Mouse (Mus musculus): Measurements from ENCODE around the gene Morf4l1. TPM values are rescaled to one million over a fixed set of nuclear protein-coding genes. Genes with fewer than 3 reads are reported as not detected.
"Not testable (repeated sequence)": the region's sequence is repeated elsewhere in the genome, so short reads cannot be mapped to it uniquely, and the experiment has no call there.

Gene Morf4l1
- polyA plus RNA-seq, 1 experiment from 2014 or later = 179 TPM

DNA sequence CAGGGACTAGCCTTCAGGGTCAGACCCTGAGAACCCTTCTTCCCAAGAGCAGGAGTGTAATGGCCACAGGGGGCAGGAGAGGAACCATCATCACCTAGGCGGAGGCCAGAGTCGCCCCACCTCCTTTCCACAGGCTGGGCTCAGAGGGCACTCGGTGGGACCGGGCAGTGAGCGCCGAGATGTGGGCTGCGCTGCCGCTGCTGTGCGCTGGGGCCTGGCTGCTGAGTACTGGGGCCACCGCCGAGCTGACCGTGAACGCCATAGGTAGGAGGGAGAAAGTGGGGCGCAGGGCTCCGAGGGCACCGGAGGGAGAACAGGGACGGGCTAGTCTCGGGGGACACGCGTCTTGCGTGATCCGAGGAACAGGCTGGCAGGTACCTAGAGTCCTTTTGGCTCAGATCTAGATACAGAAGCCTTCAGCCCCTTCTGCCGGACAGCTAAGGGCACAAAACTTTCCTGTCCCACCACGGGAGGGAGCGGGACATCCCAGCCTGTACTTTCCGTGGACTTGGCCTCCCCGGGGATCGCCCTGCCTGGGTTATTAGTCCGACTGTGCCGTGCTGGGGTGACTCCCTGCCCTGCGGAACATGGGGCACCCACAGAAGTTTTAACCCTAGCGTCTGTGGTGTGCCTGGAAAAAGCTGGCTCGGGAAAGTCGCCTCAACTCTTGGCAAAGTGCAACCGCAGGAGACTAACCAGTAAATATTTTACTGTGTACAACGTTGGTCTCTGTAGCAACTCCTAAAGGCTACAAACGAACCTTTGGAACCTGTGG lies 60.0 kb downstream of the Morf4l1 start:
- Histone ChIP-seq H3K9me3 (replicated peaks) (no peaks in the 10 kb centered on the region), H3K4me3 (peak overlapping the region; percentile 40), H3K4me1 (no peaks in the 10 kb centered on the region), H3K9ac (peak overlapping the region; percentile 24), H3K4me2 (peak overlapping the region; percentile 62), H3K27me3 (replicated peaks) (peaks cover 25% of the 10 kb centered on the region), H3K36me3 (no peaks in the 10 kb centered on the region), H3K27ac (peak overlapping the region; percentile 28; the same call in 1 of the 2 replicates)
- under 1% methylated on average over 37 of the region's 37 CpGs for WGBS (ENCODE audit: insufficient replicate concordance)
- ATAC-seq = peak; percentile 79

DNA sequence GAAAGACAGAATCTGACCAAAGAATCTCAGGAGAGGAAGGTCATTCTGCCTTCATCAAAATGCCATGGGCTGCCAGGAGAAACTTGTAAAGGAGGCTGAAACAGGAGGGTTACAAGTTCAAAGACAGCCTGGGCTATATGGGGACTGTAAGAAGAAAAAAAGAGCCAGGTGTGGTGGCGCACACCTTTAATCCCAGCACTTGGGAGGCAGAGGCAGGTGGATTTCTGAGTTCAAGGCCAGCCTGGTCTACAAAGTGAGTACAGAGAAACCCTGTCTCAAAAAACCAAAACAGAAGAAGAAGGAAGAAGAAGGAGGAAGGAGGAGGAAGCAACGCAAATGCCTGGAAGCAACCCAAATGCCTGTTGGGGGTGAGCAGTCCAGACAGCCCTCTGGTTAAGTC lies 60.7 kb downstream of the Morf4l1 start, which contains the start of gene Ctsh:
Ctsh (plus strand) TSS at position 301 of the 400 bp plus-strand sequence.
- peak within 1 kb of the TSS; percentile 28; the same call in 1 of the 2 replicates for H3K27ac ChIP-seq
- H3K27me3 ChIP-seq (replicated peaks) = peaks cover 25% of the 10 kb centered on the region
- peak within 1 kb of the TSS; percentile 24 for H3K9ac ChIP-seq
- no peaks in the 10 kb centered on the region for H3K9me3 ChIP-seq (replicated peaks)
- ATAC-seq = no peak
- no peaks in the 10 kb centered on the region for H3K36me3 ChIP-seq
- 57% methylated on average over 2 of the region's 2 CpGs for WGBS (ENCODE audit: insufficient replicate concordance)
- H3K4me3 ChIP-seq = peak within 1 kb of the TSS; percentile 40
- H3K4me2 ChIP-seq = peak within 1 kb of the TSS; percentile 62
- no peaks in the 10 kb centered on the region for H3K4me1 ChIP-seq

DNA sequence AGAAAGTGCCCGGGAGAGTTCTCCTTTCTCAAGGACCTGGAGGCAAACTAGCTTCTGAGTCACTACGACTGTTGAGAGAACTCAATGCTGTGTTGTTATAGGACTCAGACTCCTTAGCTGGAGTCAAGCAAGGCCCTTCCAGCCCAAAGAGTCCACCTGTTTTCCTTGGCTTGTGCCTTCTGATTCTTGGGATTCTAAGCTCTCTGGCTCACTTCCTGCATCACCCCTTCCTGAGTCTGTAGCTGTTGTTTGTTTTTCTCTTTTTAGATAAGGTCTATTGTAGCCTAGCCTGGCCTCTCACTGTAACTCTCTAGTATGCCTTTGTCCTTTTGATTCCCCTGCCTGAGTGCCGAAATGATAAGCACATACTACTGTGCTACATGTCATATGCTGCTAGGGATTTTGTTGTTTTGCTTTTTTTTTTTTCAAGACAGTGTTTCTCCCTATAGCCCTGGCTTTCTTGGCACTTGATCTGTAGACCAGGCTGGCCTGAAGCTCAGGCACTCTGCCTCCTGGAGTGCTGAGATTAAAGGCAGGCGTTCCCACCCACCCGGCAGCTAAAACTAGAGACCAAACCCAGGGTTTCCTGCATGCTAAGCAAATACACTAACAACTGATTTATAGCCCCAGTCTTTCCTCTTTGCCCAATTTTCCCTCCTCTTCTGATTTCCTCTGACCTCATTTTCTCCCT lies 66.5 kb downstream of the Morf4l1 start:
- Histone ChIP-seq H3K9ac (no peak overlapping the region), H3K4me3 (no peak overlapping the region), H3K4me2 (no peak overlapping the region), H3K27ac (no peak overlapping the region), H3K9me3 (replicated peaks) (0 out of 2 replicates have a peak, but pooled peaks cover 4% of the 10 kb centered on the region), H3K4me1 (no peaks in the 10 kb centered on the region), H3K27me3 (replicated peaks) (no peaks in the 10 kb centered on the region), H3K36me3 (no peaks in the 10 kb centered on the region)
- no peak for ATAC-seq
- 39% methylated on average over 5 of the region's 5 CpGs for WGBS (ENCODE audit: insufficient replicate concordance)

DNA sequence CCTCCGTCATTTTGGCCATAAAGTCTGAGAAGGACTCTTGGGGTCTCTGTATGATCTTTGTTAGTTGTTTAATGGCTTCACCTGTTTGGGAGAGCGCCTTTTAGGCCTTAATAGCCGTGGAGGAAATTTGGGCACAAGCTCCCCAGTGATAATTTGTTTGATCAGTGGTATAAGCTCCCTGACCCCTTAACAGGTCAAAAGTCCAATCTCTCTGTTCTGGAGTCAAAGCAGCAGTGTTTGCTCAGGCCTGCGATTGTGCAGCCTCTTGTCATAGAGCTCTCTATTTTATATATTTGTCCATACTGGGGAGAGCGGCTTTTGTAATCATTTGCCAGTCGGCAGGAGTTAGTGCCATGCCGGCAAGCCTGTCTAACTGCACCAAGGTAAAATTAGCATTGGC lies 69.4 kb downstream of the Morf4l1 start:
- Histone ChIP-seq H3K4me3 (no peak overlapping the region), H3K4me2 (no peak overlapping the region), H3K9ac (no peak overlapping the region), H3K36me3 (no peaks in the 10 kb centered on the region), H3K9me3 (replicated peaks) (0 out of 2 replicates have a peak, but pooled peaks cover 4% of the 10 kb centered on the region), H3K4me1 (no peaks in the 10 kb centered on the region), H3K27ac (no peak overlapping the region), H3K27me3 (replicated peaks) (no peaks in the 10 kb centered on the region)
- 71% methylated on average over 7 of the region's 7 CpGs for WGBS (ENCODE audit: insufficient replicate concordance)
- no peak for ATAC-seq

DNA sequence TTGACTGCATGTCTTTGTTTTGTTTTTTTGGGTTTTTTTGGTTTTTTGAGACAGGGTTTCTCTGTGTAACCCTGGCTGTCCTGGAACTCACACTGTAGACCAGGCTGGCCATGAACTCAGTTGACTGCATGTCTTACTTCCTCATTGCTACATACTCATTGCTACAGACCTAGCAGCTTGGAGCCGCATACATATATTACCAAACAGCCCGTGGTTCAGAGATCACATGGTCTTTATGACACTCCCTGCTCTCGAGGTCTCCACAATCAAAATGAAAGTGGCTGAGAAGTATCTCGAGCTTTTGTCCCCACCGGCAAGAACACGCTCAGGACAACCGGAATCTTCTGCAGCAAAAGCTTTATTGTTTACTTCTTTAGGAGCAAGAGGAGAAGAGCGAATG lies 71.7 kb downstream of the Morf4l1 start:
- not testable (repeated sequence) for H3K4me3 ChIP-seq; H3K4me1 ChIP-seq; H3K9ac ChIP-seq; H3K4me2 ChIP-seq; ATAC-seq; H3K27me3 ChIP-seq (replicated peaks); H3K36me3 ChIP-seq; H3K9me3 ChIP-seq (replicated peaks); H3K27ac ChIP-seq
- WGBS (ENCODE audit: insufficient replicate concordance) = 80% methylated on average over 8 of the region's 8 CpGs

Other genes with a start within 250 kb of the Morf4l1 start
- 0.14 TPM in 1 of 2 replicates, not detected in the other for gene Rasgrf1, start 204.9 kb downstream of the Morf4l1 start, polyA plus RNA-seq (2016; fragmentation: Nextera tagmentation; extraction: Ambion mirVana)
- 23.3 and 28.1 TPM in 2 replicates for gene Ctsh, start 60.6 kb downstream of the Morf4l1 start, polyA plus RNA-seq (2016; fragmentation: Nextera tagmentation; extraction: Ambion mirVana)
- 1.4 and 1.5 TPM in 2 replicates for gene Adamts7, start 48.3 kb upstream of the Morf4l1 start, polyA plus RNA-seq (2016; fragmentation: Nextera tagmentation; extraction: Ambion mirVana)
- 11.0 and 12.2 TPM in 2 replicates for gene Tbc1d2b, start 156.0 kb upstream of the Morf4l1 start, polyA plus RNA-seq (2016; fragmentation: Nextera tagmentation; extraction: Ambion mirVana)